Mouse (Mus musculus) central nervous system, embryonic 11.5 days (tissue): ENCODE results near the gene Rgs8. TPM values are rescaled to one million over a fixed set of nuclear protein-coding genes. Genes with fewer than 3 reads are reported as not detected.

Experiments used
- polyA plus RNA-seq: library from polyadenylated mRNA; depleted of rRNA; stranded (reverse); fragments of >200 nt; gene quantifications from 2 replicates; pipeline ENCODE4 v1.2.3, GENCODE M21; 2012; rRNA removed

Rgs8 gene
- 10.0 and 13.5 TPM in 2 replicates for polyA plus RNA-seq

GRCm38 (mm10) chr1:153652938-153653623 is at the start of gene Rgs8:
Gene Rgs8 (plus strand): TSS chr1:153653025.

GRCm38 (mm10) chr1:153740145-153740544 is 87.3 kb downstream of the Rgs8 start, which contains the start of gene Rgs16:
Gene Rgs16 (plus strand): TSS chr1:153740349.

GRCm38 (mm10) chr1:153749211-153749801 is 96.5 kb downstream of the Rgs8 start, which contains the start of gene Rnasel:
Gene Rnasel (plus strand): TSS chr1:153749426.

Other genes with a start within 250 kb of the Rgs8 start
- gene Shcbp1l, start 227.9 kb upstream of the Rgs8 start, polyA plus RNA-seq = 0.46 and 0.49 TPM in 2 replicates
- gene Dhx9, start 165.4 kb upstream of the Rgs8 start, polyA plus RNA-seq = 199 and 221 TPM in 2 replicates
- gene Npl, start 103.0 kb upstream of the Rgs8 start, polyA plus RNA-seq = 6.8 and 9.8 TPM in 2 replicates
- gene Rgs16, start 87.3 kb downstream of the Rgs8 start, polyA plus RNA-seq = 23.9 and 33.2 TPM in 2 replicates
- gene Rnasel, start 96.4 kb downstream of the Rgs8 start, polyA plus RNA-seq = 49.2 and 68.0 TPM in 2 replicates
- gene Rgsl1, start 191.1 kb downstream of the Rgs8 start, polyA plus RNA-seq = 0.10 and 0.18 TPM in 2 replicates
- gene Teddm1b, start 221.3 kb downstream of the Rgs8 start, polyA plus RNA-seq = not detected in 2 replicates
- not detected in 2 replicates for gene Teddm1a, start 238.7 kb downstream of the Rgs8 start, polyA plus RNA-seq
- 129 and 310 TPM in 2 replicates for gene Glul, start 246.9 kb downstream of the Rgs8 start, polyA plus RNA-seq
- gene Teddm2, start 247.2 kb downstream of the Rgs8 start, polyA plus RNA-seq = 0.38 and 0.47 TPM in 2 replicates